Mouse (Mus musculus) forebrain, embryonic 11.5 days (tissue): Measurements from ENCODE around the gene Gkn1. TPM values are rescaled to one million over a fixed set of nuclear protein-coding genes. Genes with fewer than 3 reads are reported as not detected.
A peak's percentile ranks its signal among the peaks of the same experiment; 100 is the strongest.

Source experiments
- ATAC-seq: fragments of 200-750 bp; cut with Nextera tagmentation; replicated peaks from 2 replicates; pipeline ENCODE4 v1.8.0; 2017; ENCODE audit warnings: moderate TSS enrichment; ENCODE audit not compliant: low FRiP score
- DNase-seq: peaks from one replicate; pipeline ENCODE4 v3.0.0-alpha.2; 2017; ENCODE audit warnings: low spot score
- H3K27ac ChIP-seq: fragments of 300-500 bp; sonication (generic); 2 replicates; pipeline ENCODE4 v1.5.1; 2014; ENCODE audit warnings: low read depth, low read length
- H3K27me3 ChIP-seq: fragments of 300-500 bp; sonication (generic); 2 replicates; pipeline ENCODE4 v1.6.1; 2014; ENCODE audit warnings: mild to moderate bottlenecking, low read length, mixed read lengths; ENCODE audit not compliant: control insufficient read depth, insufficient read depth
- H3K36me3 ChIP-seq: fragments of 300-500 bp; sonication (generic); 2 replicates; pipeline ENCODE4 v1.6.1; 2014; ENCODE audit warnings: mild to moderate bottlenecking, low read length, moderate library complexity, mixed read lengths; ENCODE audit not compliant: control insufficient read depth, insufficient read depth
- H3K4me1 ChIP-seq: fragments of 300-500 bp; sonication (generic); replicated peaks from 2 replicates; pipeline ENCODE4 v1.6.1; 2014; ENCODE audit warnings: low read length, mixed read lengths; ENCODE audit not compliant: control insufficient read depth, insufficient read depth
- H3K4me2 ChIP-seq: fragments of 300-500 bp; sonication (generic); 2 replicates; pipeline ENCODE4 v1.6.1; 2014; ENCODE audit warnings: low read depth, mild to moderate bottlenecking, low read length, moderate library complexity, mixed read lengths; ENCODE audit not compliant: severe bottlenecking
- H3K4me3 ChIP-seq: fragments of 300-500 bp; sonication (generic); 2 replicates; pipeline ENCODE4 v1.5.1; 2014; ENCODE audit warnings: low read depth, low read length
- H3K9ac ChIP-seq: fragments of 300-500 bp; sonication (generic); 2 replicates; pipeline ENCODE4 v1.6.1; 2014; ENCODE audit warnings: low read length
- H3K9me3 ChIP-seq: fragments of 300-500 bp; sonication (generic); 2 replicates; pipeline ENCODE4 v1.6.1; 2016; ENCODE audit warnings: low read length, mixed read lengths; ENCODE audit not compliant: control insufficient read depth
- WGBS: fragments of 180-500 bp; shearing (Covaris S2); extraction: QIAGEN DNeasy Blood & Tissue Kit; methylation state at CpG from one replicate; pipeline ENCODE4 v1.1.7; 2014; 5-methylcytosine and 5-hydroxymethylcytosine counted together
- polyA plus RNA-seq: library from polyadenylated mRNA; unstranded; fragments of >200 nt; fragmentation: Nextera tagmentation; extraction: Ambion mirVana; gene quantifications from 2 replicates; pipeline ENCODE4 v1.2.1, GENCODE M21; 2014

Gkn1 gene
- polyA plus RNA-seq, 1 experiment from 2014 or later = not detected

- Histone ChIP-seq H3K27ac (no peak overlapping the region), H3K4me3 (peak overlapping the region; percentile 59), H3K27me3 (no peaks in the 10 kb centered on the region), H3K36me3 (no peaks in the 10 kb centered on the region), H3K4me2 (peak overlapping the region; percentile 65), H3K9ac (peak overlapping the region; percentile 72), H3K9me3 (no peaks in the 10 kb centered on the region), H3K4me1 (peaks cover 6% of the 10 kb centered on the region; the same call in 1 of the 2 replicates)
- DNase-seq (peak; percentile 63), ATAC-seq (no peak)
- 12% methylated on average over 11 of the region's 11 CpGs for WGBS
Measured at GRCm38 (mm10) chr6:87334361-87335090, 16.2 kb downstream of the Gkn1 start.

GRCm38 (mm10) chr6:87332380-87332779 is 18.4 kb downstream of the Gkn1 start:
- no peak for ATAC-seq
- H3K4me2 ChIP-seq = no peak overlapping the region
- WGBS = 88% methylated on average over 2 of the region's 2 CpGs
- H3K4me1 ChIP-seq = peaks cover 6% of the 10 kb centered on the region; the same call in 1 of the 2 replicates
- no peaks in the 10 kb centered on the region for H3K9me3 ChIP-seq
- H3K4me3 ChIP-seq = no peak overlapping the region
- no peak overlapping the region for H3K27ac ChIP-seq
- no peak for DNase-seq
- H3K36me3 ChIP-seq = no peaks in the 10 kb centered on the region
- no peak overlapping the region for H3K9ac ChIP-seq
- no peaks in the 10 kb centered on the region for H3K27me3 ChIP-seq

GRCm38 (mm10) chr6:87328265-87329173 is 22.2 kb downstream of the Gkn1 start:
- H3K9ac ChIP-seq = no peak overlapping the region
- no peaks in the 10 kb centered on the region for H3K9me3 ChIP-seq
- WGBS = 90% methylated on average over 22 of the region's 22 CpGs
- no peak overlapping the region for H3K4me2 ChIP-seq
- H3K27me3 ChIP-seq = no peaks in the 10 kb centered on the region
- DNase-seq (no peak), ATAC-seq (no peak)
- H3K27ac ChIP-seq = no peak overlapping the region
- H3K4me1 ChIP-seq = no peaks in the 10 kb centered on the region; the same call in 1 of the 2 replicates
- no peak overlapping the region for H3K4me3 ChIP-seq
- no peaks in the 10 kb centered on the region for H3K36me3 ChIP-seq

- H3K4me3 ChIP-seq = no peak overlapping the region
- H3K4me2 ChIP-seq = no peak overlapping the region
- no peak overlapping the region for H3K9ac ChIP-seq
- ATAC-seq (no peak), DNase-seq (no peak)
- H3K4me1 ChIP-seq = no peaks in the 10 kb centered on the region
- WGBS = 87% methylated on average over 2 of the region's 2 CpGs
- H3K36me3 ChIP-seq = no peaks in the 10 kb centered on the region
- H3K27me3 ChIP-seq = no peaks in the 10 kb centered on the region
- no peak overlapping the region for H3K27ac ChIP-seq
- H3K9me3 ChIP-seq = no peaks in the 10 kb centered on the region
Measured at GRCm38 (mm10) chr6:87326932-87327331, 23.8 kb downstream of the Gkn1 start.

- Histone ChIP-seq H3K36me3 (no peaks in the 10 kb centered on the region), H3K27me3 (no peaks in the 10 kb centered on the region), H3K4me3 (no peak overlapping the region), H3K27ac (no peak overlapping the region), H3K9ac (no peak overlapping the region), H3K4me2 (no peak overlapping the region), H3K4me1 (no peaks in the 10 kb centered on the region), H3K9me3 (no peaks in the 10 kb centered on the region)
- WGBS = 88% methylated on average over 2 of the region's 2 CpGs
- ATAC-seq (no peak), DNase-seq (no peak)
Measured at GRCm38 (mm10) chr6:87323381-87323780, 27.4 kb downstream of the Gkn1 start.

- H3K9me3 ChIP-seq = no peaks in the 10 kb centered on the region
- H3K36me3 ChIP-seq = no peaks in the 10 kb centered on the region
- H3K4me2 ChIP-seq = no peak overlapping the region
- no peak for ATAC-seq
- WGBS = 95% methylated on average over 7 of the region's 7 CpGs
- H3K4me1 ChIP-seq = no peaks in the 10 kb centered on the region
- H3K27ac ChIP-seq = no peak overlapping the region
- no peak overlapping the region for H3K4me3 ChIP-seq
- H3K27me3 ChIP-seq = no peaks in the 10 kb centered on the region
- no peak overlapping the region for H3K9ac ChIP-seq
- no peak for DNase-seq
Measured at GRCm38 (mm10) chr6:87318651-87319050, 32.1 kb downstream of the Gkn1 start.

GRCm38 (mm10) chr6:87316966-87317365 is 33.8 kb downstream of the Gkn1 start:
- Histone ChIP-seq H3K9me3 (no peaks in the 10 kb centered on the region), H3K4me2 (no peak overlapping the region), H3K4me1 (no peaks in the 10 kb centered on the region), H3K27me3 (no peaks in the 10 kb centered on the region), H3K4me3 (no peak overlapping the region), H3K9ac (no peak overlapping the region), H3K36me3 (no peaks in the 10 kb centered on the region), H3K27ac (no peak overlapping the region)
- no peak for ATAC-seq
- no peak for DNase-seq
- 91% methylated on average over 8 of the region's 8 CpGs for WGBS

GRCm38 (mm10) chr6:87312761-87313160 is 38.0 kb downstream of the Gkn1 start:
- H3K4me3 ChIP-seq = no peak overlapping the region
- H3K36me3 ChIP-seq = no peaks in the 10 kb centered on the region
- DNase-seq (no peak), ATAC-seq (no peak)
- no peaks in the 10 kb centered on the region for H3K27me3 ChIP-seq
- no peaks in the 10 kb centered on the region for H3K4me1 ChIP-seq
- H3K9ac ChIP-seq = no peak overlapping the region
- H3K27ac ChIP-seq = no peak overlapping the region
- no peaks in the 10 kb centered on the region for H3K9me3 ChIP-seq
- H3K4me2 ChIP-seq = no peak overlapping the region
- 95% methylated on average over 4 of the region's 4 CpGs for whole genome bisulfite sequencing
